Mouse (Mus musculus) limb, embryonic 14.5 days (tissue): ENCODE data around the gene Cdkn1a. TPM values are rescaled to one million over a fixed set of nuclear protein-coding genes. Genes with fewer than 3 reads are reported as not detected.

Source experiments
- ATAC-seq: fragments of 200-750 bp; cut with Nextera tagmentation; 2 replicates; pipeline ENCODE4 v1.8.0; 2017; ENCODE audit warnings: low read depth, moderate number of reproducible peaks, moderate TSS enrichment; ENCODE audit not compliant: low FRiP score
- DNase-seq: peaks from one replicate; pipeline ENCODE4 v3.0.0-alpha.2; 2015; ENCODE audit warnings: low spot score
- H3K27ac ChIP-seq: fragments of 300-500 bp; sonication (generic); replicated peaks from 2 replicates; pipeline ENCODE4 v1.5.1; 2014; ENCODE audit warnings: low read depth, mild to moderate bottlenecking, low read length, moderate library complexity, mixed read lengths
- H3K27me3 ChIP-seq: fragments of 300-500 bp; sonication (generic); 2 replicates; pipeline ENCODE4 v1.6.1; 2014; ENCODE audit warnings: low read length, mixed read lengths; ENCODE audit not compliant: control insufficient read depth, insufficient read depth
- H3K36me3 ChIP-seq: fragments of 300-500 bp; sonication (generic); 2 replicates; pipeline ENCODE4 v1.6.1; 2014; ENCODE audit warnings: mild to moderate bottlenecking, low read length, moderate library complexity, mixed read lengths; ENCODE audit not compliant: control insufficient read depth, insufficient read depth
- H3K4me1 ChIP-seq: fragments of 300-500 bp; sonication (generic); 2 replicates; pipeline ENCODE4 v1.6.1; 2014; ENCODE audit warnings: antibody characterized with exemption, low read length, mixed read lengths; ENCODE audit not compliant: control insufficient read depth, insufficient read depth
- H3K4me2 ChIP-seq: fragments of 300-500 bp; sonication (generic); replicated peaks from 2 replicates; pipeline ENCODE4 v1.6.1; 2014; ENCODE audit warnings: low read depth, mild to moderate bottlenecking, low read length, moderate library complexity; ENCODE audit not compliant: severe bottlenecking
- H3K4me3 ChIP-seq: fragments of 300-500 bp; sonication (generic); replicated peaks from 2 replicates; pipeline ENCODE4 v1.5.1; 2014; ENCODE audit warnings: low read length
- H3K9ac ChIP-seq: fragments of 300-500 bp; sonication (generic); 2 replicates; pipeline ENCODE4 v1.6.1; 2014; ENCODE audit warnings: mild to moderate bottlenecking, low read depth, low read length, moderate library complexity; ENCODE audit not compliant: severe bottlenecking
- H3K9me3 ChIP-seq: fragments of 300-500 bp; sonication (generic); 2 replicates; pipeline ENCODE4 v1.6.1; 2016; ENCODE audit warnings: low read length; ENCODE audit not compliant: control insufficient read depth
- POLR2A ChIP-seq: fragments of 200-500 bp; IDR thresholded peaks from 2 replicates; pipeline ENCODE4 v1.8.0; 2012; ENCODE audit warnings: inconsistent platforms, mild to moderate bottlenecking, moderate library complexity, borderline replicate concordance; ENCODE audit not compliant: insufficient read depth, insufficient read length; ENCODE audit errors: extremely low read depth
- WGBS: fragments of 180-500 bp; shearing (Covaris S2); extraction: QIAGEN DNeasy Blood & Tissue Kit; methylation state at CpG from one replicate; pipeline ENCODE4 v1.1.7; 2014; 5-methylcytosine and 5-hydroxymethylcytosine counted together
- polyA plus RNA-seq, 2 experiments: library from polyadenylated mRNA; depleted of rRNA in 1 of 2; stranded (reverse) in 1 of 2; unstranded in 1 of 2; fragments of >200 nt; fragmentation: Nextera tagmentation in 1 of 2; extraction: Ambion mirVana in 1 of 2; gene quantifications; 2 replicates each; pipeline versions ENCODE4 v1.2.1 to v1.2.3; 2012 to 2014

Cdkn1a gene
- polyA plus RNA-seq, 2 experiments: 61.6 to 164 TPM

DNA sequence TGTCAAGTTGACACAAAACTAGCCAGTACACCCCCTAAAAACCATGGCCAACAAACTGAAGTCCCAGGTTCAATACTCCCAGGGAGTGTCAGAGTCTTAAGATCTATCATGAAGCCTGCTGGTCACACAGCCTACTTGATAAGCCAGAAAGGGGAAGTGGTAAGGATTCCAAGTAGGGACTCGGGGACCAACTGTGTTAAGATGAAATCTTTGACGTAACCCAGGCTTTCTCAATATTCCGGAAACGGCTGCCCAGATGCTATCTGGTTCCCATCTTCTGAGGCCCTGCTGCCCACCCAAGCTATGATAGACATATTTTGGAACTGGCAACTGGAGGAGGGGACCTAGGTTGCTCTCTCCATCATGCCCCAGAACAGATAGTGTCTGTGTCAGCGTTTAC, 20.6 kb downstream of the Cdkn1a start:
- Histone ChIP-seq H3K9ac (no peak overlapping the region), H3K4me1 (no peaks in the 10 kb centered on the region), H3K9me3 (no peaks in the 10 kb centered on the region), H3K4me3 (no peak overlapping the region), H3K36me3 (no peaks in the 10 kb centered on the region), H3K27me3 (no peaks in the 10 kb centered on the region), H3K4me2 (no peak overlapping the region), H3K27ac (no peak overlapping the region)
- TF ChIP-seq POLR2A: no peak
- DNase-seq (no peak), ATAC-seq (no peak)
- 86% methylated on average over 5 of the region's 5 CpGs for WGBS

DNA sequence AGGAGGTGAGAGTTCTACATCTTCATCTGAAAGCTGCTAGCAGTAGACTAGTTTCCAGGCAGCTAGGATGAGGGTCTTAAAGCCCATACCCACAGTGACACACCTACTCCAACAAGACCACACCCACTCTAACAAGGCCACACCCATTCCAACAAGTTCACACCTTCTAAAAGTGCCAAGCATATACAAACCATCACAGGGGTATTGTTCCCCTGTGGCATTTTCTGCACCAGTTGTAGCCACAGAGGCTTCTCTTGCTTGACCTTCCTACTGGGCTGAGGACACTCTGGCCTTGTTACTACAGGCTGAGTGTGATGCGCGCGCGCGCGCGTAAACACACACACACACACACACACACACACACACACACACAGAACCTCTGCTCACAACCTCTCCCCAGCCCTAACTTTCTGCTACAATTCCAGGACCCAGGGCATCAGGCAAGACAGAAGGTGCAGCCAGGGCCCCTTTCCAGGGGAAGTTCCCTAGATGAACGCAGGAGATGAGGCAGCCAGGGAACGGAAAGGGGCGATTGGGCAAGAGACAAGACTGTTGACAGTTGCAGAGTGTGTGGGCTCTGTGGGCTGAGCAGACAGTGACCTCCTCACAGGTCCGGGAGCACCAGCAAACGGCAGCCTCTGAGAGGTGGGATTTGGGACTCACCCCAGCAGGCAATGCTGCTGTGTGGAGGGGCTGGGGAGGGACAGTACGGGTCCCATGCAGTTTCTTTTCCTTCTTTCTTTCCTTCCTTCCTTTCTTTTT, 23.0 kb downstream of the Cdkn1a start, which contains the start of gene Rab44:
Gene Rab44 (plus strand): TSS at position 555 of the 762 bp plus-strand sequence.
- Histone ChIP-seq H3K36me3 (no peaks in the 10 kb centered on the region), H3K4me1 (no peaks in the 10 kb centered on the region), H3K9ac (no peak within 1 kb of the TSS), H3K9me3 (no peaks in the 10 kb centered on the region), H3K27me3 (no peaks in the 10 kb centered on the region), H3K4me3 (no peak within 1 kb of the TSS), H3K27ac (no peak within 1 kb of the TSS), H3K4me2 (no peak within 1 kb of the TSS)
- no peak for DNase-seq
- ATAC-seq: no peak
- WGBS: 92% methylated on average over 13 of the region's 13 CpGs
- no peak for TF ChIP-seq POLR2A

- no peak overlapping the region for H3K27ac ChIP-seq
- H3K4me1 ChIP-seq: no peaks in the 10 kb centered on the region
- WGBS: 70% methylated on average over 12 of the region's 12 CpGs
- no peaks in the 10 kb centered on the region for H3K27me3 ChIP-seq
- DNase-seq (no peak), ATAC-seq (no peak)
- no peak overlapping the region for H3K4me2 ChIP-seq
- H3K9ac ChIP-seq: no peak overlapping the region
- H3K4me3 ChIP-seq: no peak overlapping the region
- TF ChIP-seq POLR2A: no peak
- H3K36me3 ChIP-seq: no peaks in the 10 kb centered on the region
- H3K9me3 ChIP-seq: no peaks in the 10 kb centered on the region
These were observed 25.2 kb downstream of the Cdkn1a start for GRCm38 (mm10) chr17:29116023-29116422.

- no peak for DNase-seq
- ATAC-seq: no peak
- no peak overlapping the region for H3K4me3 ChIP-seq
- H3K9ac ChIP-seq: no peak overlapping the region
- no peaks in the 10 kb centered on the region for H3K9me3 ChIP-seq
- no peak overlapping the region for H3K27ac ChIP-seq
- TF ChIP-seq POLR2A: no peak
- WGBS: 78% methylated on average over 8 of the region's 8 CpGs
- no peak overlapping the region for H3K4me2 ChIP-seq
- H3K36me3 ChIP-seq: no peaks in the 10 kb centered on the region
- no peaks in the 10 kb centered on the region for H3K27me3 ChIP-seq
- H3K4me1 ChIP-seq: no peaks in the 10 kb centered on the region
These were observed 26.4 kb downstream of the Cdkn1a start for GRCm38 (mm10) chr17:29117006-29117648.

- no peak for TF ChIP-seq POLR2A
- H3K36me3 ChIP-seq: no peaks in the 10 kb centered on the region
- H3K9me3 ChIP-seq: no peaks in the 10 kb centered on the region
- ATAC-seq (peak; percentile 73), DNase-seq (peak; percentile 72)
- no peaks in the 10 kb centered on the region for H3K27me3 ChIP-seq
- H3K27ac ChIP-seq: no peak overlapping the region
- no peaks in the 10 kb centered on the region for H3K4me1 ChIP-seq
- no peak overlapping the region for H3K4me3 ChIP-seq
- 11% methylated on average over 5 of the region's 5 CpGs for WGBS
- H3K9ac ChIP-seq: no peak overlapping the region
- H3K4me2 ChIP-seq: no peak overlapping the region
These were observed 27.3 kb downstream of the Cdkn1a start for GRCm38 (mm10) chr17:29118057-29118456.
